Mouse (Mus musculus): ENCODE data around the gene 4933424G06Rik.
A peak's percentile ranks its signal among the peaks of the same experiment; 100 is the strongest.

4933424G06Rik gene

DNA sequence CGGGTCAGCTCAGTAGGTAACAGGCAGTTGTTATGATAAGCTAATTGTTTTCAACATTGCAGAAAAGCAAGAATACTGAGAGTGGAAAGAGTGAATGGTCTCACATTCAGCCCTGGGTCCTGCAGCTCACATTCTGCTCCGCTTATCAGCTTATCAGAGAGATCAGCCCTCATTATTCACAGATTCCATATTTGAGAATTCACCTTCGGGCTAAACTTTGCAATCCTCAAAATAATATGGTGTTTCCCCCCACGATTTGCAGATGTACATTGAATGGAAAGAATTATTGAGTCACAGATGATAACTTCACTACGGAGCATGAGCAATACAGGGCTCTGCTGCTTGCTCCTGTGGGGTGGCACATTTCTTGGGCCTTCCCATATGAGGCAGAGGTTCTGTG lies 58.8 kb downstream of the 4933424G06Rik start:
- no peak for DNase-seq (ENCODE audit: low spot score in 2 of 2)

DNA sequence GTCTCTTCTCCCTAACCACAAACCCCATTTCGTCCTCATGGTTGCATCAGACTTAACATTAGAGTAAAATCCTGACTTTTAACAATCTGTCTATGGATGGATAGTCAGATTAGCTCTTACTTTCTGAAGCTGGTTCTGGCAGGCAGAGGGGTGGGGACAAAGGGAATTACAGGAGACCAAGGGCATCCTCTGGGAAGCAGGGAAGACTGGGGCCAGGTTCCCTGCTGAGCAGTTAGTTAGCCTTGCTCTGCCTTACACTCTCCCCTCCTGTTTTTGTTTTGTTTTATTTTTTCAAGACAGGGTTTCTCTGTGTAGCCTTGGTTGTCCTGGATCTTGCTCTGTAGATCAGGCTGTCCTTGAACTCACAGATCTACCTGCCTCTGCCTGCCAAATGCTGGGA lies 60.0 kb downstream of the 4933424G06Rik start:
- DNase-seq (ENCODE audit: low spot score in 2 of 2), result no peak

DNA sequence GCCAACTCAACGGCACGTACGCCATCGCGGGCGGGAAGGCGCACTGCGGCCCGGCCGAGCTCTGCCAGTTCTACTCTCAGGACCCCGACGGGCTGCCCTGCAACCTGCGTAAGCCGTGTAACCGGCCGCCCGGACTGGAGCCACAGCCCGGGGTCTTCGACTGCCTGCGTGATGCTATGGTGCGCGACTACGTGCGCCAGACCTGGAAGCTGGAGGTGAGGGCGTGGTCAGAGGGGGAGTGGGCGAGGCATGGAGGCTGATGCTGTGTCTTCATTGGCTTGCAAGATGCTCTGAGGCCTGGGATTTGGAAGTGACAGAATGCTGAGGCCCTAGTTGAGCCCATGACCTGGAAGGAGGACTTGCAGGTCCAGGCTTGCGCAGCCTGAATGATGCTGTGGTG lies 61.0 kb downstream of the 4933424G06Rik start:
- no peak for DNase-seq (ENCODE audit: low spot score in 2 of 2)

DNA sequence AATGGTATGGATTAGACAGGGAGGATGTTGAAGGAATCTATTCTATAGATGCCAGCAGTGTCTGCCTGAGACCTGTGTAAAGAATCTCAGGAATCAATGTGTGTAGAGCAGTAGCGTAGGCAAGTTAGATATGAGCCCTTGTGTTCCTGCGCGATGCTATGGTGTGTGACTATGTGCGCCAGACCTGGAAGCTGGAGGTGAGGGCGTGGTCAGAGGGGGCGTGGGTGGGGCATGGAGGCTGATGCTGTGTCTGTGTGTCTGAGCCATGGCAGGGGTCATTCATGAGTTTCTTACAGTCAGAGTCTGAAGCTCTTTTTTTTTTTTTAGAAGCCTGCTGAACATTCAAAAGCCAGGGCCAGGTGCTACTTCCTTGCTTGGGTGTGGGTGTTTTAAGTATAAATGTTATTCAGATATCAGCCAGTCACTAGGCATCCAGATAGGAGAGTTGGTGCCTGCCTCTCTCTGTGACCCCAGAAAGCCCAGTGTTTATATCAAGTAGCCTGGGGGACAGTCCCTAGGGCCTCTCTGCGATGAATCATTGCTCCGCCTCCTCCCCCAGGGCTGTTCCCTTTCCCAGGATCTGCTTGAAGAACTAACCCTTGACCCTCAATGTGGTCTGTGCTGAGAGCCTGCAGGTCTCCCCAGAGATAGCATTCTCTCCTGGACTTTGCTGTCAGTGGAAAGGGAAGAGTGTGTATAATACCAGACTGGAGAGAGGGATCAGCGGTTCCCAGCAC lies 62.4 kb downstream of the 4933424G06Rik start:
- no peak for DNase-seq (ENCODE audit: low spot score in 2 of 2)

DNA sequence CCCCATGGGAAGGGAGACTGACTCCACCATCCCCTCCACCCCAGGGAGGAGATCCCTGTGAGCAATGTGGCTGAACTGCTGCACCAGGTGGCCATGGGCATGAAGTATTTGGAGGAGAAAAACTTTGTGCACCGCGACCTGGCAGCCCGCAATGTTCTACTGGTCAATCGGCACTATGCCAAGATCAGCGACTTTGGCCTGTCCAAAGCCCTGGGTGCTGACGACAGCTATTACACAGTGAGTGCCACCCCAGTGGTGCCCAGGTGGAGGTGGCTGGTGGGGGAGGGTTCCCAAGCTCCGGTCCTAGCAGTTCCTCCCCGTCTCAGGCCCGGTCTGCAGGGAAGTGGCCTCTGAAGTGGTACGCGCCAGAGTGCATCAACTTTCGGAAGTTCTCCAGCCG lies 70.8 kb downstream of the 4933424G06Rik start:
- DNase-seq (ENCODE audit: low spot score in 2 of 2), result no peak

DNA sequence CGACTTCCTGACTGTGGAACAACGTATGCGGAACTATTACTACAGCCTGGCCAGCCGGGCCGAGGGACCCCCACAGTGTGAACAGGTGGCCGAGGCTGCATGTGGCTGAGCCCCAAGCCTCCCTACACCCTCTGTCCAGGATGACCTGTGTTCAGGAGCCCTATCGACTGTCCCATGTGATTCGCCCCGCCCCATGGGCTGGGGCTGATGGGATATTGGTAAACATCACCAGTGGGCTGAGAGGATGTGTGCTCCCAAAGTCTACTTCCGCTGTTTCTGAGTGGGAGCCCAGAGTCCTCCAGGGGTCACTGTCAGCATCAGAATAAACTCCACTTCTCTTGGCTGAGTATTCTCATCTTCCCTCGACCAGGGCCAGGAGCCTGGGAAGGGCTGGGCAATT lies 72.5 kb downstream of the 4933424G06Rik start:
- DNase-seq (ENCODE audit: low spot score in 2 of 2), result no peak

DNA sequence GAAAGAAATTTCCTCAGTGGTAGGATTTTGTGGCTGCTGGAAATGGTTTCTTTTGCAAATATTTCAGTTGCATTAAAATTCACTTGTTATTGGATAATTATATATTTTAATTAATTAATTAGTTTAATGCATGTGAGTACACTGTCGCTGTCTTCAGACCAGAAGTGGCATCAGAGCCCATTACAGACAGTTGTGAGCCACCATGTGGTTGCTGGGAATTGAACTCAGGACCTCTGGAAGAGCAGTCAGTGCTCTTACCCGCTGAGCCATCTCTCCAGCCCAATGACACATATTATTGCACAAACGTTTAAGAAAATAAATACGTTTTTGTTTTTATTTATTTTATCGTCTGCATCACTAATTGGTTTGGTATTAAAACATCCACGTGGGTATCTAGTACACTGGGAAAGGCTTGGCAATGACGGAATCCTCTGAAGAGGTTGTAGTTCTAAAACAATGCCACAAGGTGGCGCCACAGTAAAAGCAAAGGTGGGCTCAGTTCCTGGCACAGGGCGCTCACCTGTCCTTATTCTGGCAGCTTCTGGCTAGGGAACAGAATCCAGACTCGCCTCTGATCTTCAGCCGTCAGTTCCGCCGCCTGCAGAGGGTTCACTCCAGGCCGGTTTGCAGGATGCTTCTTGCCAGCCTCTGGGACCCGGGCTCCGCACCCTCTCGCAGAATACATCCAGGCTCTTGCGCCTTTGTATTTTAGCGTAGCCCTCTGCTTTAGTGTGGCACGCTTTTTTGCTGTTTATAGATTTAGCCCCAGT lies 74.6 kb downstream of the 4933424G06Rik start:
- peak; percentile 51 to 82 for DNase-seq (ENCODE audit: low spot score in 2 of 2)

DNA sequence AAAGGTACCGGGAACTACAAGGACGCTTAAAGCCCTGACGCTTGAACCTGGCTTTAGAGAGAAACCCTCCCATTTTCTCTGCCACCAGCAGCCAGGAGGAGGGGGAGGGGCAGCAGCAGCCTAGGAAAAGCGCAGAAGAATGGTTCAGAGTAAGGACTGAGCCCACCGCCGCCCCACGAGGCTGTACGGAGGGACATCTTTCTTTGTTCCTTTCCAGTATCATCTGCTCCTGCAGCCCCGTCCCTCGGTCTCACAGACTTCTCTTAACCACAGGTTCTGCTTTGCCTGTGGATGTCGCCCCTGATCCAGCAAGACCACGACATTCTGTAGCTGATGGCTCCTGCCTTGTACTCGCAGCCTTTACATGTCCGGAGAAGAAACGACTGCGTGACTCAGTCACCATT lies 75.3 kb downstream of the 4933424G06Rik start:
- no peak for DNase-seq (ENCODE audit: low spot score in 2 of 2)

DNA sequence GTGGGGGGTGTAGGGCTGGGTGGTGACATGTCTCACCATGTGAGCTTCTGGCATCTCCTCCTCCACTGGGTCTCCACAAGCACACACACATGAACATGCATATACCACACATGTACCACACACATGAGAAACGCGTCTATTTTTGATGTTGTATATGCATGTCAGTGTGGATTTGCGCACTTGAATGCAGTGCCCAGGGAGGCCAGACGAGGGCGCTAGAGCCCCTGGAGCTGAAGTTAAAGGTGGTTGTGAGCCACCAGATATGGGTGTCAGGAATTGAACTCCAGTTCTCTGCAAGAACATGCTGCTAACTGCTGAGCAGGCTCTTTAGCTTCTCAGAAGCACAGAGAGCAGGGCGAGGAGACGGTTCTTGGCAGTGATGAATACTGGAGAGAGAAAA lies 76.4 kb downstream of the 4933424G06Rik start:
- DNase-seq (ENCODE audit: low spot score in 2 of 2), result no peak

DNA sequence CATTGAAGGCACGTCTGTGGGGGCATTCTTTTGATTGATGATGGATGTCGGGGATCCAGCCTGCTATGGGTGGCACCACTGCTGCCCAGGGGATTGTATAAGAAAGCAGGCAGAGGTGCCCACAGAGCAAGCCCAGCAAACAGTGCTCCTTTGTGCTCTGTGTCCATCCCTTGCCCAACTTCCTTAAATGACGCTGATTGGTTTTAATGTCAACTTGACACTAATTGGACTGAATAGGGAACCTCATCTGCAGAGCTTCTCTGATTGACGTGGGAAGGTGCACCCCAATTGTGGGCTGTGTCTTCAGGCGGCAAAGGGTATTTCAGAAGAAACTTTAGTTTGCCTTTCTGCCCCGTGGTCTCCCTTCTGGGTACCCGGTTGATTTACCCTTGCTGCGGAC lies 79.5 kb downstream of the 4933424G06Rik start:
- DNase-seq (ENCODE audit: low spot score in 2 of 2), result no peak

DNA sequence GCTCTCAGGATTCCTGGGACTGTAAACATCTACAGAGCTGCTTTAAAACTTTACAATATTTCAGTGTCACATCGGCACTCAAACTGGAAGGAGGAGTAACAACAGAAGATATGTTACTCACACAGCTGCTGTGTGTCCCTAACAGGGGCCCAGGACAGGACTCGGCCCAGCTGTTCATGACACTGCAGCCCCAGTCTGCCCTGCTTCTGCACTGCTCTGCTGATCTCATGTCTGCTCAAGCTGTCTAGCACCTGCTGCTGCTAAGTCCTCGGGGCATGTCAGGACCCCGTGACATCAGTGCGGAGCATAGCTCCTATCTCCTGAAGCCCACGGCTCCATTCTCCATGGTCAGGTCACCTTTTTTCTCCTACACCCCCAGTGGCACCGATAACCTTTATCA lies 86.8 kb downstream of the 4933424G06Rik start:
- DNase-seq (ENCODE audit: low spot score in 2 of 2), result no peak

DNA sequence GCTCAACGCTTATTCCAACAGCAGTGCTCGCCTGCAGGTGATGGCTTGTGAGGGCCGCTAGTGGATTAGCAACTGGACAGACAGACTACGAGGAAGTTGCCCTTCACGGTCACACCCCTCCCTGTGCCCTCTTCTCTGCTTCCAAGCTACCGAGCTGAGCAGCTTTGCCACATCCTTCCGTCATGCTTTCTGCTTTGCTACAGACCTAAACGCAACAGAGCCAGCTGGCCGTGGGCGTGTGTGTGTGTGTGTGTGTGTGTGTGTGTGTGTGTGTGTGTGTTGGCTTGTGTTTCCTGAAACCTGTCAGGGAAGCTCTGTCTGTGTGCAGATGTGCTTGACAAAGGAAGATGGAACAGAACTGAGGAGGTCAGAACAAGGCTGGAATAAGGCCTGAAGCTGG lies 87.5 kb downstream of the 4933424G06Rik start:
- no peak for DNase-seq (ENCODE audit: low spot score in 2 of 2)

DNA sequence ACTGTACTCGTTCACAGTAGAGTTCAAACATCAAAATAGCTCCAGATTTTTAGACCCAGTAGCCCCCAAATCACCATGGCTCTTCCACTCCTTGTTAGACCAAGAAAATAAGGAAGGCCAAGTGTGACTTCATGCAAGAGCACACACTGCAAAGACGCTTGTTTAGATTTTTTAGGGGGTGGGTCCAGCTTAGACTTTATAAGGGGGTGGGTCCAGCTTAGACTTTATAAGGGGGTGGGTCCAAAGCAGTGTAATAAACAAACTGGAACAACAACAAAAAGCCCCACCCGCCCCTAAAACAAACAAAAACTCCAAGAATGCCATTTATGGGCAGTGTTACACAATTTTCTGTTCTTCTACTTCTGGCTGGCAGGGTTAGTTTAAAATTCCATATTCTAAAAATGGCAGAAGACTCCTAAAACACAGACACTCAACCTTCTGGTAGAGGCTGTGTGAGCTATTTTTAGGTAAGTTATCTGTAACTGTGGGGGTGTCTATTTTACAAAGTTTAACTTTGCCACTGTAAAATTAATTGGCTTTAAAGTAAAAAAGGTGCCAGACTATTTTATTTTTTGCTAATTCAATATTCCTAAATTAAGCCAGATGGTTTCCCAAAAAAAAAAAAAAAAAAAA lies 90.5 kb downstream of the 4933424G06Rik start:
- DNase-seq (ENCODE audit: low spot score in 2 of 2), result no peak

DNA sequence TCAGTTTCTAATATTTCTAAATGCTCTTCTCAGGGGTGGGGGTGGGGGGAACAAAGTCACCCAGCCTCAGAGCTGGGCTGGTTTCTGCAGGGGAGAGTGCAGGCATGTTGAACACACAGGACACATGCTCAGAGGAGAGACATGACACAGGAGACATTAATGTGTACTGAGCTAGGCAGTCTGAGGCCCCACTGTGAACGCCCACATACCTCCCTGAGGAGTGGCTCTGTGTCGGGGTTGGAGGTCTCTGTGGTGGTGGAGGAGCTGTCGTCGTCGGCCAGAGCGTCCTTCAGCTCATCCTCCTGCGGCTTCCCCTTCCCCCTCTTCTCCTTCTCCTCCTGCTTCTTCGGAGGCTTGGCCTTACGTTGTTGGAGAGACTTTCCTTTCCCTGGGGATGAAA lies 94.3 kb downstream of the 4933424G06Rik start:
- no peak for DNase-seq (ENCODE audit: low spot score in 2 of 2)

DNA sequence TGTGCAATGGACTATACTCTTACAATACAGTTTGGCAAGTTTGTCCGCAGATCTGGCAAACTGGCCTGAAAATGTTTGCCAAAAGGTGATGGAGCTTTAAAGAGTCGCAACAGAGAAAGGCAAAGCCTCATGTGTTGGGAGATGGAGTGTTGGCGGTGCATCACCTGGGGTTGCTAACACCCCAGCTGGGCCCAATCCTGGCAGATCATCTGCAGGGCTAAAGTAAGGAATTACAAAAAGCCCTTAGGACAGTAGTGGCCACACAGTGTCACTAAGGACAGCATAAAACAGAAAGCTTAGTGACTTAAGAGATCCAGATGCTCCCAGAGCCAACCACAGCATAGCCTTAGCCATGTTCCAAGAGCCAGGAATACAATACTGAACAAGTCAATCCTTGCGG lies 94.9 kb downstream of the 4933424G06Rik start:
- no peak for DNase-seq (ENCODE audit: low spot score in 2 of 2)

DNA sequence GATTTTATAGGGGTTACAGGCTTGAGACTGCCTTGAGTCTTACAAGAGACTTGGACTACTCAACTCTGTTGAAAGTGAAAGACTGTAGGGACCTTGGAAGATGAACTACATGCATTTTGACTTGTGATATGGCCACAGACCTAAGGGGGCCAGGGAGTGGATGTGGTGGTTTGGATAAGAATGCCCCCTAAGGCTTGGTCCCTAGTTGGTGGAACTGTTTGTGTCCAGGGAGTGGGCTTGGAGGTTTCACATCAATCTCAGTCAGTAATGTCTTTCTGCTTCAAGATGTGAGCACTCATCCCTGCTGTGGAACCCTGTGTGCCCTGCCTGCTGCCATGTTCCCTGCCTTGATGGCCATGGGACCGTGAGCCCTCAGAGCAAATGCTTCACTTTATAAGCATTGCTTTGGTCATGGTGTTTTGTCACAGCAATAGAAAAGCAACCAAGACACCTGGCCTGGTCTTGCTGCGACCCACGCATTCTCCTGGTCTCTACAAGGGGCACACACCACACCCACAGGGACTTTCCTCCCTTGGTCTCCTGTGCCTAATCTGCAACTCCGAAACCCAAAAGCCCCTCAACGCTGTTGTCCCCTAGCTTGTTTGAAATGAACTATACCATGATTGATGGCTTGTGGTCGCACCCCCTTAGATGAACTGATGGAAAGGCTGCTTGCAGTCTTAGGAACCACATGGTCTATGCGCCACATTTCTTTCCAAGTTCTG lies 96.4 kb downstream of the 4933424G06Rik start:
- no peak for DNase-seq (ENCODE audit: low spot score in 2 of 2)

DNA sequence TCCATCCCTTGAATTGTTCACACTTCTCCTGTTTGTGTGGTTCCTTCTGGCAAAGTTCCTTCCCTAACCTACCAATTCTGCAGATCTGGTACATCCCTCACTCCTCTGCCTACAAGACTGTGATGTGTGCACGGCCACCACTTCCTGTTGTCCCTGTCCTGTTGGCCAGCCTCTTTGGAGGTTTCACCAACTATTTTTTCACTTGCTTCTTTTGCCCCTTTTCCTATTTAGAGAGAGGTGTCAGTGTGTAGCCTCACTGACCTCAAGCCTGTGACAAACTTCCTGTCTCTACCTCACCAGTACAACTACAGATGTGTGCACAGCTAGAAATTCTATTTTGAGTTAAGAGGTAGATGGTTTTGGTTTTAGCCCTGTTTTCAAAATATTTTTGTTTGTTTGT lies 97.1 kb downstream of the 4933424G06Rik start:
- peak in 1 of 2 experiments; percentile 26 for DNase-seq (ENCODE audit: low spot score in 2 of 2)
